Mouse (Mus musculus) intestine, embryonic 16.5 days (tissue): ENCODE data around the gene Haghl. TPM values are rescaled to one million over a fixed set of nuclear protein-coding genes. Genes with fewer than 3 reads are reported as not detected.
A peak's percentile ranks its signal among the peaks of the same experiment; 100 is the strongest.

Experiments
- ATAC-seq: fragments of 200-750 bp; cut with Nextera tagmentation; 2 replicates; pipeline ENCODE4 v1.8.0; 2017; ENCODE audit warnings: moderate TSS enrichment, moderate library complexity
- H3K27ac ChIP-seq: fragments of 300-500 bp; sonication (generic); 2 replicates; pipeline ENCODE4 v1.5.1; 2014; ENCODE audit warnings: mild to moderate bottlenecking, low read length
- H3K27me3 ChIP-seq: fragments of 300-500 bp; sonication (generic); replicated peaks from 2 replicates; pipeline ENCODE4 v1.6.1; 2014; ENCODE audit warnings: low read length, control low read depth, mixed read lengths; ENCODE audit not compliant: control insufficient read depth, insufficient read depth
- H3K36me3 ChIP-seq: fragments of 300-500 bp; sonication (generic); 2 replicates; pipeline ENCODE4 v1.6.1; 2014; ENCODE audit warnings: low read length, control low read depth; ENCODE audit not compliant: control insufficient read depth, insufficient read depth
- H3K4me1 ChIP-seq: fragments of 300-500 bp; sonication (generic); 2 replicates; pipeline ENCODE4 v1.6.1; 2014; ENCODE audit warnings: low read length, control low read depth, mixed read lengths; ENCODE audit not compliant: control insufficient read depth, insufficient read depth
- H3K4me2 ChIP-seq: fragments of 300-500 bp; sonication (generic); 2 replicates; pipeline ENCODE4 v1.6.1; 2014; ENCODE audit warnings: low read depth, low read length, control low read depth
- H3K4me3 ChIP-seq: fragments of 300-500 bp; sonication (generic); 2 replicates; pipeline ENCODE4 v1.5.1; 2014; ENCODE audit warnings: mild to moderate bottlenecking, low read length
- H3K9ac ChIP-seq: fragments of 300-500 bp; sonication (generic); 2 replicates; pipeline ENCODE4 v1.6.1; 2014; ENCODE audit warnings: low read depth, low read length
- H3K9me3 ChIP-seq: fragments of 300-500 bp; sonication (generic); 2 replicates; pipeline ENCODE4 v1.6.1; 2016; ENCODE audit warnings: low read length, control low read depth; ENCODE audit not compliant: control insufficient read depth
- WGBS: fragments of 180-500 bp; shearing (Covaris S2); extraction: QIAGEN DNeasy Blood & Tissue Kit; methylation state at CpG from one replicate; pipeline ENCODE4 v1.1.7; 2014; 5-methylcytosine and 5-hydroxymethylcytosine counted together
- polyA plus RNA-seq: library from polyadenylated mRNA; unstranded; fragments of >200 nt; fragmentation: Nextera tagmentation; extraction: Ambion mirVana; gene quantifications from 2 replicates; pipeline ENCODE4 v1.2.1, GENCODE M21; 2015

The Haghl gene
- 36.8 and 41.1 TPM in 2 replicates for polyA plus RNA-seq

DNA sequence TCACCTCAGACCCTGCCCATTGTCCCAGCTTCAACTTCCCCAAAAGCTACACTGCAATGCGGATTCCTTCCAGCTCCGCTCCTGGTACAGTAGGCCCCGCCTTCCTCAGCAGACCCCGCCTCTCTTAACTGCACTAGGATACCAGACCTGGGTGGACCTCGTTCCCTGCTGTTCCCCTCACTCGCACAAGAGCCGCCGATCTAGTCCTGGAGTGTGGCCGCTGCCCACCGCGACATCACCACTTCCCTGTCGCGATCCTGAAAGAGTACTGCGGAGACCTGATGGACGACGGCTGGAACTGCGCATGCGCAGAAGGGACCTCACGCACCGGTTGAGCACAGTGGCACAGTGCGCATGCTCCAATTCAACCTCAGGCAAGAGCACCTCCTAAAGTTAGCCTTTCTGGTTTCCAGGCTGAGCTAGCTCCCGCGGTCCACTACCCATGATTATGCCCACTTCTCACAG lies at the start of gene Haghl:
Gene Haghl, minus strand, starts transcription at position 393 of the 465 bp plus-strand sequence.
- peak within 1 kb of the TSS; percentile 88 for H3K27ac ChIP-seq

GRCm38 (mm10) chr17:25834595-25835222 lies 49.2 kb upstream of the Haghl start:
- ATAC-seq: no peak
- peak overlapping the region; percentile 97 for H3K27ac ChIP-seq

More for the DNA sequence above, at the start of gene Haghl:
- Histone ChIP-seq H3K27me3 (no peaks in the 10 kb centered on the region), H3K9me3 (no peaks in the 10 kb centered on the region), H3K4me3 (peak within 1 kb of the TSS; percentile 79), H3K4me1 (peaks cover 18% of the 10 kb centered on the region), H3K4me2 (peak within 1 kb of the TSS; percentile 90), H3K36me3 (peaks cover 21% of the 10 kb centered on the region), H3K9ac (peak within 1 kb of the TSS; percentile 81)
- under 1% methylated on average over 23 of the region's 23 CpGs for WGBS
- ATAC-seq: peak; percentile 86

GRCm38 (mm10) chr17:25833961-25834594 lies 48.6 kb upstream of the Haghl start:
- H3K4me1 ChIP-seq: peaks cover 67% of the 10 kb centered on the region
- H3K9me3 ChIP-seq: no peaks in the 10 kb centered on the region
- H3K9ac ChIP-seq: peak overlapping the region; percentile 86
- H3K27me3 ChIP-seq: no peaks in the 10 kb centered on the region
- no peak for ATAC-seq
- 16% methylated on average over 6 of the region's 6 CpGs for WGBS
- H3K27ac ChIP-seq: peak overlapping the region; percentile 97
- peaks cover 11% of the 10 kb centered on the region for H3K36me3 ChIP-seq
- H3K4me3 ChIP-seq: peak overlapping the region; percentile 85
- H3K4me2 ChIP-seq: peak overlapping the region; percentile 94

More at GRCm38 (mm10) chr17:25834595-25835222, 49.2 kb upstream of the Haghl start:
- Histone ChIP-seq H3K9me3 (no peaks in the 10 kb centered on the region), H3K36me3 (peaks cover 15% of the 10 kb centered on the region), H3K4me1 (peaks cover 65% of the 10 kb centered on the region), H3K4me2 (peak overlapping the region; percentile 94), H3K4me3 (peak overlapping the region; percentile 85), H3K9ac (peak overlapping the region; percentile 86), H3K27me3 (no peaks in the 10 kb centered on the region)
- 71% methylated on average over 12 of the region's 12 CpGs for WGBS

DNA sequence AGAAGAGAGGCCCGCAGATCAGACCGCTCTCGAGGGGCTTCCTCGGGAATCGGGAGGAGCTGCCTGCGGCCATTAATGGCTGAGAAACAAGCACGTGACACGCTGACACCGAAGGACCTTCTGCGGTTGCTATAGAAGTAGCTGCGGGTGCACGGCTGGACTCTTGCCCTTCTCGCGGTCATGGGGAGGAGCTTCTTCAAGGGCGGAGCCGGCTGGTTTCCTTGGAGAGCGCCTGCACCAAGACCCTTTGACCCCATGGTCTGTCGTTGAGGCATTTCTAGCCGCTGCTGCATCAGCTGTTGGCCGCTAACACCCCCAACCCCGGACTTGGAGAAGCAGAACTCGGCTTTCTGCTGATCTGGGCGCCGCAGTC lies 47.8 kb upstream of the Haghl start, which contains the start of gene Stub1:
Gene Stub1, minus strand, starts transcription at position 114 of the 373 bp plus-strand sequence.
- H3K4me1 ChIP-seq: peaks cover 71% of the 10 kb centered on the region

DNA sequence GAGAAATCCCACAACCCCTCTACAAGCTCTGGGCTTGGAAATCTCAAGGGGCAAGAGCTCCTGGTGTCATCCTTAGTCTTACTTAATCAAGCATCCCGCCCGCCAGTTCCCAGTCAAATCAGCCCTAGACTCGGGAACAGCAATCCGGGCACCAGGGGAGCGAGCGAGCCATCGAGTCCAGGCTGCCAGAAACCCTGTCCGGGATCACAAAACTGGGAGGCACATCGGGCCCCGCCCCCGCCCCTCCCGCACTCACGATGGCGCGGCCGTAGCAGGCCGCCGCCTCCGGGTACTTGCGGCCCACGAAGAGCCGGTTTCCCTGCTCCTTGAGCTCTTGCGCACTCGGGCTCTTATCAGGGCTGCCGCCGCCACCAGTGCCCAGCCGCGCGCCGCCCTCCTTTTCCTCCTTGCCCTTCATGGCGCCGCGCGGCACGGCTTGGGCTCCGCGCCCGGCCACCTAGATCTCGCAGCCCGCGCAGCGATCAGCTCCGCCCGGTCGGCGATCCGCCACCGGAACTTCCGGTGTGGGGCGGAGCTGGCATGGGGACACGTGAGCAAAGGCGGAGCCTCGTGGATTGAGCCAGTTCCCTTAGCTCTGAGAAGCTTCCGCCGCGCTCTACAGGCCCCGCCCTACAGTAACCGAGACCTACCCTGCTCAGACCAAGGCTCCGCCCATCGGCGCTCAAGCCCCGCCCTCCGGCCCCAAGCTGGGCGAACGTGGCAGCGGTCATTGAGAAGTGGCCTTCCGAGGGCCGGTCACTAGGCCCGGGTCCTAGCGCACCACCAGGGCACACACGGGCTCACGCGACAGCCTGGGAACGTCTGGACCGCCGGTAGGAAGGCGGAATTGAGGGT lies 47.2 kb upstream of the Haghl start:
- WGBS: under 1% methylated on average over 77 of the region's 77 CpGs

More for the DNA sequence above, 47.8 kb upstream of the Haghl start, which contains the start of gene Stub1:
- Histone ChIP-seq H3K4me2 (peak within 1 kb of the TSS; percentile 98), H3K4me3 (peak within 1 kb of the TSS; percentile 85), H3K27ac (peak within 1 kb of the TSS; percentile 97), H3K27me3 (no peaks in the 10 kb centered on the region), H3K36me3 (peaks cover 10% of the 10 kb centered on the region), H3K9me3 (no peaks in the 10 kb centered on the region), H3K9ac (peak within 1 kb of the TSS; percentile 90)
- peak; percentile 78 for ATAC-seq
- under 1% methylated on average over 24 of the region's 24 CpGs for WGBS

DNA sequence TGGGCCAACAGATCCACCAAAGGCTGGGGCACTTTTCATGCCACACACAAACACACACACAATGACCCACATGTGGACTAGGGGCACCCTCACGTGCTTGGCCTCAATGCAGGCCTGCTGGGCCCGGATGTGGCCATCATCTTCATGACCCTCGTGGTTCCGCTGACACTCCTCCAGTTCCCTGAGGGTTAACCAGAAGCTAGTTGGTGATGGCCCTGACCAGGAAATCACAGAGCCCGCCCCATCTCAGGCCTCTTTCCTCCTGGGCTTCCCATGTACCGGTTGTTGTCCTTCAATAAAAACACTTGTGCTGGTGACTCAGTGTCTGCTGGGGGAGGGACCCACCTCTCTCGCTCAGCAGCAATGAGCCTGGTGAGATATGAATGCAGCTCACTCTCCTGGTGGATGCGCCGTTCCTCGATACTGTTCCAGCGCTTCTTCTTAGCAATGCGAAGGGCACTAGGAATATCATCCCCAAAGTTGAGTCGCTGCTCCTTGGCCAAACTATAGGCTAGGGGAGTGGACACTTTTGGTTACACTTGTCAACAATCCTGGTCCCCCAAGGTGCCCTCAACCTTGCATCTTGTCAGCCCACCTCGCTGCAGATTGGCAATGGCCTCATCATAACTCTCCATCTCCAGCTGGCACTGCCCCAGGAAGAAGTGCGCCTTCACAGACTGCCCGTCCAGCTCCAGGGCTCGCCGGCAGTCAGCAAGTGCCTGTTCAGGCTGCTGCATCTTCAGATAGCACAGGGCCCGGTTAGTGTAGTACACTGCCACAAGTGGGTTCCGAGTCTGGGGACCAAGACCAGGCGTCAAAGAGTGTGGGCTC lies 46.2 kb upstream of the Haghl start:
- Histone ChIP-seq H3K9ac (peak overlapping the region; percentile 90), H3K4me1 (peaks cover 61% of the 10 kb centered on the region), H3K4me2 (peak overlapping the region; percentile 98), H3K9me3 (no peaks in the 10 kb centered on the region), H3K36me3 (peaks cover 10% of the 10 kb centered on the region), H3K4me3 (peak overlapping the region; percentile 85), H3K27ac (peak overlapping the region; percentile 93), H3K27me3 (no peaks in the 10 kb centered on the region)
- ATAC-seq: no peak
- 45% methylated on average over 21 of the region's 21 CpGs for WGBS

More for the DNA sequence above, 47.2 kb upstream of the Haghl start:
- peak overlapping the region; percentile 85 for H3K4me3 ChIP-seq
- peak; percentile 89 for ATAC-seq
- peaks cover 70% of the 10 kb centered on the region for H3K4me1 ChIP-seq
- H3K27me3 ChIP-seq: no peaks in the 10 kb centered on the region
- H3K9ac ChIP-seq: peak overlapping the region; percentile 90
- H3K27ac ChIP-seq: peak overlapping the region; percentile 97
- H3K4me2 ChIP-seq: peak overlapping the region; percentile 98
- peaks cover 10% of the 10 kb centered on the region for H3K36me3 ChIP-seq
- H3K9me3 ChIP-seq: no peaks in the 10 kb centered on the region

DNA sequence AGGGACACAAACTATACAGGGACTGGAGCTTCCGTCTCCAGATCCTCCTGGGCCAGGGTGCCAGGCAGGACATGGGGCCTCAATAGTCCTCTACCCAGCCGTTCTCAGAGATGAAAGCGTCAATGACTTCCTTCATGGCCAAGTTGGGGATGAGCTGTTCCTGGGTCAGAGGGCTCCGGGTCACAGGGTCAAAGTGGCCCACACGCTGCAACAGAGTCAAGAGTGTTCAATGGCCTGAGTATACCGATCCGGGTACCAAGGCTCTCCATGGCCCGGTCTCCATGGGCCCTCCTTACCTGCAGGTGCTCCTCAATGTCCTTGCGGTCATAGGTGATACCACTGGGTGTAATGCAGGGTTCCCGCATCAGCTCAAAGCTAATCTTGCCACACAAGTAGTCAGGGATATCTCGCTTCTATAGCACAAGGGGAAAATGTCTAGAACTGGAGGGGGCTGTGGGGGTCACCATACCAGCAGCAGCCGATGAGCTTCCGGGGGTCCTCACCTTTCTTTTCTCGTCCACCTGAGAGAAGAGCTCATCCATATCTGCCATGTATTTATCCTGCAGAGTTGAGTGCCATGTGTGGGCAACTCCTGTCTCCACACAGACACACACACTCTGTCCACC lies 45.4 kb upstream of the Haghl start:
- no peak overlapping the region for H3K27ac ChIP-seq
- H3K4me3 ChIP-seq: peak overlapping the region; percentile 85
- WGBS: 82% methylated on average over 14 of the region's 14 CpGs

DNA sequence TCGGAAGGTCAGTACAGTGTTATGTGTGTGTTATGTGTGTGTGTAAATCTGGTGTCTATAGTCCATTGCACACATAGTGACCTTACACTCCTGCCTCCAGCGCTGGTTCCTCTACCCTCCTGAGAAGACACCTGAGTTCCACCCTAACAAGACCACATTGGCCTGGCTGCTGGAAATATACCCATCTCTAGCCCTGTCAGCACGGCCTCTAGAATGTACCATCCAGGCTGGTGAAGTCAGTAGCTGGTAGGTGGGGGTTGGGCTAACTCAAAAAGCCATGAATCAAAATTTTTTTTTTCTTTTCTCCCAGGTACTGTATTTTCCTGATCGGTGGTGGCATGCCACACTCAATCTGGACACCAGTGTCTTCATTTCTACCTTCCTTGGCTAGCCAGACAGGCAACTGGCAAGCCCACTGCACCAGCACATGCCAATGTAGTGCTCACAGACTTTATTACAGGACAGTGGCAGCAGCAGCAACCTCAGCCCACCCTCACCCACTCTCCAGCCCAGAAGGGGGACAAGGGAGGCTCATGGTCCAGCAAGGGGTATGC lies 44.8 kb upstream of the Haghl start:
- Histone ChIP-seq H3K4me1 (peaks cover 50% of the 10 kb centered on the region), H3K4me3 (peak overlapping the region; percentile 69), H3K9me3 (no peaks in the 10 kb centered on the region), H3K27ac (0 out of 2 replicates have a peak overlapping the region, but pooled peaks have one; percentile 93), H3K27me3 (no peaks in the 10 kb centered on the region), H3K36me3 (peaks cover 15% of the 10 kb centered on the region), H3K9ac (0 out of 2 replicates have a peak overlapping the region, but pooled peaks have one; percentile 82), H3K4me2 (peak overlapping the region; percentile 67)
- 80% methylated on average over 4 of the region's 4 CpGs for WGBS
- no peak for ATAC-seq

More for the DNA sequence above, 45.4 kb upstream of the Haghl start:
- Histone ChIP-seq H3K4me2 (peak overlapping the region; percentile 98), H3K9me3 (no peaks in the 10 kb centered on the region), H3K27me3 (no peaks in the 10 kb centered on the region), H3K9ac (peak overlapping the region; percentile 90; the same call in 1 of the 2 replicates), H3K36me3 (peaks cover 15% of the 10 kb centered on the region), H3K4me1 (peaks cover 54% of the 10 kb centered on the region)
- no peak for ATAC-seq
